Mouse (Mus musculus): ENCODE data around the gene Tspan5.

GRCm38 (mm10) chr3:138802722-138803443, 60.9 kb downstream of the Tspan5 start:
- TF ChIP-seq CTCF (IDR thresholded peaks at IDR 0.05; ENCODE audit: low read depth, low read length) (no peak), POLR2A (IDR thresholded peaks at IDR 0.05; ENCODE audit: extremely low read depth, insufficient read depth, low read length) (no peak)

Measured in liver, adult 2 months (tissue).